In genomic region chr9:59518976-59519375, GRCm38 (mm10) we compare ENCODE assay signal across 11 mouse cellular contexts. TPM values are rescaled to one million over a fixed set of nuclear protein-coding genes. Genes with fewer than 3 reads are reported as not detected.
DNase-seq lines count a peak whose midpoint lies in the region; TF ChIP-seq lines count a peak whose summit lies in the region.
"Had no signal": no experiment of that assay in that cellular context is flagged by ENCODE, and none has a peak within 500 bp of the region (broad histone marks: within the 10 kb centered on the region; RNA-seq: fewer than 3 reads in every experiment).

No protein-coding gene starts in this region.

- no peak overlapping the region for H3K4me3 ChIP-seq in lung, adult 2 months (replicated peaks; ENCODE audit: extremely low read depth, low read depth, low read length)
- H3K4me3 ChIP-seq: liver, embryonic 12.5 days had no signal

- H3K4me1 ChIP-seq in lung, adult 2 months (ENCODE audit: control insufficient read depth, insufficient read depth, low read length), result no peaks in the 10 kb centered on the region

- TF ChIP-seq CTCF in lung, adult 2 months (IDR thresholded peaks at IDR 0.05; ENCODE audit: insufficient read depth, low read length), result no peak

- peak; percentile 50 for DNase-seq in gastrocnemius, postnatal 10 days
- no peak for DNase-seq in gastrocnemius, postnatal 36 days
- DNase-seq in lung, postnatal 10 days, result peak; percentile 70
- DNase-seq in lung, adult 2 months, result no peak
- DNase-seq in adrenal gland, postnatal 25 days, result peak; percentile 86
- peak; percentile 65 for DNase-seq in left cerebral cortex, postnatal 14 days (ENCODE audit: low spot score in 2 of 2)
- no peak for DNase-seq in urinary bladder, adult 2 months (ENCODE audit: low spot score)
- DNase-seq in urinary bladder, adult 18-20 months (ENCODE audit: low spot score in 2 of 2), result no peak
- DNase-seq: thymus, postnatal 25 days had no signal

- no peak for TF ChIP-seq POLR2A in lung, adult 2 months (IDR thresholded peaks at IDR 0.05; ENCODE audit: borderline replicate concordance, extremely low read depth, low read depth, low read length)

- intact Hi-C loops in gastrocnemius, postnatal 36 days (cut with DNase I), result no loop called here
- intact Hi-C loops in left cerebral cortex, postnatal 14 days (cut with DNase I), result no loop called here

- 38% methylated on average over 5 of the region's 5 CpGs for WGBS in lung, adult 2 months

RNA-seq across cellular contexts. Expression of gene Hexa, which starts 20.4 kb away (rescaled TPM):
- total RNA-seq in gastrocnemius, postnatal 10 days (2021), result 10 to 100 TPM; 25.7 to 37.4 TPM
- total RNA-seq in gastrocnemius, postnatal 36 days (2021), result 10 to 100 TPM; 22.6 to 23.6 TPM
- 90.7 and 106 TPM in 2 replicates for polyA plus RNA-seq in lung, adult 2 months (2012; rRNA removed)
- total RNA-seq in adrenal gland, postnatal 25 days (2021), result 148 and 158 TPM in 2 replicates
- 10 to 100 TPM; 40.1 to 43.3 TPM for total RNA-seq in left cerebral cortex, postnatal 14 days (2021)
- polyA plus RNA-seq in urinary bladder, adult 2 months (2012; rRNA removed), result 103 and 106 TPM in 2 replicates

RNA-seq across cellular contexts. Expression of gene Tmem202, which starts 20.7 kb away (rescaled TPM):
- total RNA-seq in gastrocnemius, postnatal 10 days (2021), result under 1 TPM; 0.56 to 0.63 TPM
- under 1 TPM; 0.22 to 0.46 TPM for total RNA-seq in gastrocnemius, postnatal 36 days (2021)
- polyA plus RNA-seq in lung, adult 2 months (2012; rRNA removed), result 0.36 and 0.64 TPM in 2 replicates
- 3.5 and 5.0 TPM in 2 replicates for total RNA-seq in adrenal gland, postnatal 25 days (2021)
- 1 to 10 TPM; 2.0 to 3.5 TPM for total RNA-seq in left cerebral cortex, postnatal 14 days (2021)
- polyA plus RNA-seq in urinary bladder, adult 2 months (2012; rRNA removed), result 1.3 and 1.5 TPM in 2 replicates
- polyA plus RNA-seq: embryonic facial prominence, embryonic 11.5 days; liver, embryonic 12.5 days had no signal

RNA-seq across cellular contexts. Expression of gene Arih1, which starts 32.6 kb away (rescaled TPM):
- 10 to 100 TPM; 79.2 to 92.0 TPM for total RNA-seq in gastrocnemius, postnatal 10 days (2021)
- 10 to 100 TPM; 87.9 to 90.4 TPM for total RNA-seq in gastrocnemius, postnatal 36 days (2021)
- polyA plus RNA-seq in lung, adult 2 months (2012; rRNA removed), result 15.0 and 20.1 TPM in 2 replicates
- 138 and 142 TPM in 2 replicates for total RNA-seq in adrenal gland, postnatal 25 days (2021)
- 100 to 1,000 TPM; 105 to 110 TPM for total RNA-seq in left cerebral cortex, postnatal 14 days (2021)
- polyA plus RNA-seq in urinary bladder, adult 2 months (2012; rRNA removed), result 40.0 and 45.5 TPM in 2 replicates

RNA-seq across cellular contexts. Expression of gene Celf6, which starts 58.7 kb away (rescaled TPM):
- not detected for total RNA-seq in gastrocnemius, postnatal 10 days (2021)
- not detected for total RNA-seq in gastrocnemius, postnatal 36 days (2021)
- 0.07 and 0.15 TPM in 2 replicates for polyA plus RNA-seq in lung, adult 2 months (2012; rRNA removed)
- total RNA-seq in adrenal gland, postnatal 25 days (2021), result 4.0 and 5.3 TPM in 2 replicates
- 10 to 100 TPM; 27.1 to 28.5 TPM for total RNA-seq in left cerebral cortex, postnatal 14 days (2021)
- 0.19 and 0.21 TPM in 2 replicates for polyA plus RNA-seq in urinary bladder, adult 2 months (2012; rRNA removed)

Comparison
In these comparisons a context has a peak if more than half of its experiments do, and no peak if none do; other contexts are left out.
1. DNase-seq: peak in gastrocnemius, postnatal 10 days (single experiment), lung, postnatal 10 days (single experiment), adrenal gland, postnatal 25 days (single experiment) and left cerebral cortex, postnatal 14 days (2 of 2); none in gastrocnemius, postnatal 36 days (0 of 2), lung, adult 2 months (single experiment), urinary bladder, adult 2 months (single experiment) and urinary bladder, adult 18-20 months (0 of 2).